In the genomic region with DNA sequence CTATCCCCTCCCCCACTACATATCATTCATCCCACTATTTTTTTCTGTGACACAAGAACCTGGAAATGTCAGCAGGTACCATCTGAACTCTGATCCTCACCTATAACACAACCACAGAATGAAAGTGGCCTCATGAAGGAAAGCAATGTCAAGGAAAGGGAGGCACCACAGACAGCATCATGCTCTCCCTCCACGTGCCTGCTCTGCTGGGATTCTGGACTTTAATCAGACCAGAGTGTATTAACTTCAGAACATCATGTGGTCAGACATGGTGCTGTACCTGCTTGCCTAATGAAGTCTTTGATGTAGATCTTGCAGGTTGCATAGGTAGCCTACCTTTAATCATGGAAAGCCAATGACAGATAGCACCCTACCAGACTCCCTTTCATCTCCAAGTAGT, we compare ENCODE assay signal across 25 mouse cellular contexts.
"Had no signal": no experiment of that assay in that cellular context is flagged by ENCODE, and none has a peak within 500 bp of the region (broad histone marks: within the 10 kb centered on the region; RNA-seq: fewer than 3 reads in every experiment).

No protein-coding gene starts in this region.

- H3K4me1 ChIP-seq: intestine, embryonic 15.5 days; kidney, embryonic 15.5 days; limb, embryonic 10.5 days; limb, embryonic 12.5 days; liver, embryonic 13.5 days; liver, embryonic 15.5 days had no signal

- H3K27me3 ChIP-seq: heart, embryonic 12.5 days; hindbrain, embryonic 12.5 days; intestine, embryonic 15.5 days; kidney, embryonic 15.5 days; limb, embryonic 12.5 days; liver, embryonic 13.5 days; liver, embryonic 15.5 days had no signal

- ATAC-seq: hindbrain, embryonic 16.5 days; inflammation-experienced regulatory T-cells, adult 6 months; intestine, embryonic 15.5 days; intestine, postnatal 0 days; liver, postnatal 0 days had no signal

- H3K9me3 ChIP-seq: heart, embryonic 10.5 days; heart, embryonic 12.5 days; hindbrain, embryonic 10.5 days; hindbrain, embryonic 12.5 days; intestine, embryonic 15.5 days; kidney, embryonic 15.5 days; limb, embryonic 10.5 days; limb, embryonic 12.5 days; liver, embryonic 13.5 days; liver, embryonic 15.5 days had no signal

- H3K4me2 ChIP-seq: heart, embryonic 12.5 days; hindbrain, embryonic 12.5 days; hindbrain, embryonic 14.5 days; intestine, embryonic 15.5 days; kidney, embryonic 15.5 days; limb, embryonic 12.5 days; liver, embryonic 11.5 days; liver, embryonic 13.5 days; liver, embryonic 15.5 days had no signal

- H3K9ac ChIP-seq: heart, embryonic 12.5 days; hindbrain, embryonic 12.5 days; hindbrain, embryonic 14.5 days; intestine, embryonic 15.5 days; kidney, embryonic 15.5 days; limb, embryonic 12.5 days; liver, embryonic 13.5 days; liver, embryonic 15.5 days; liver, postnatal 0 days had no signal

- DNase-seq: gastrocnemius, adult 2 months; gastrocnemius, postnatal 10 days; gastrocnemius, postnatal 25 days; heart, adult 18-20 months; heart, postnatal 10 days; heart, postnatal 4 days; liver; liver, embryonic 13.5 days; liver, postnatal 0 days had no signal

- H3K36me3 ChIP-seq: heart, embryonic 10.5 days; heart, embryonic 12.5 days; hindbrain, embryonic 10.5 days; hindbrain, embryonic 12.5 days; intestine, embryonic 15.5 days; kidney, embryonic 15.5 days; limb, embryonic 10.5 days; limb, embryonic 12.5 days; liver, embryonic 13.5 days; liver, embryonic 15.5 days had no signal

- H3K27ac ChIP-seq: gastrocnemius, adult 2 months; heart, embryonic 10.5 days; hindbrain, embryonic 10.5 days; hindbrain, embryonic 12.5 days; hindbrain, embryonic 14.5 days; intestine, embryonic 15.5 days; kidney, embryonic 15.5 days; layer of hippocampus, adult 2 months; left cerebral cortex, adult 2 months; limb, embryonic 10.5 days; limb, embryonic 12.5 days; liver, embryonic 13.5 days; liver, embryonic 15.5 days had no signal

- H3K4me3 ChIP-seq: gastrocnemius, adult 2 months; heart, embryonic 10.5 days; heart, embryonic 12.5 days; hindbrain, embryonic 10.5 days; hindbrain, embryonic 12.5 days; intestine, embryonic 15.5 days; kidney, embryonic 15.5 days; layer of hippocampus, adult 2 months; left cerebral cortex, adult 2 months; limb, embryonic 10.5 days; limb, embryonic 12.5 days; liver, embryonic 13.5 days; liver, embryonic 15.5 days had no signal
